Mouse (Mus musculus) heart, postnatal 0 days (tissue): ENCODE measurements around the gene Ccr10. TPM values are rescaled to one million over a fixed set of nuclear protein-coding genes. Genes with fewer than 3 reads are reported as not detected.
"Not testable (repeated sequence)": the region's sequence is repeated elsewhere in the genome, so short reads cannot be mapped to it uniquely, and the experiment has no call there.

Experiments
- ATAC-seq: fragments of 200-750 bp; cut with Nextera tagmentation; 2 replicates; pipeline ENCODE4 v1.8.0; 2017; ENCODE audit warnings: low read depth, moderate number of reproducible peaks, moderate library complexity; ENCODE audit not compliant: insufficient read depth
- DNase-seq: peaks from one replicate; pipeline ENCODE4 v3.0.0-alpha.2; 2016; ENCODE audit warnings: low spot score
- H3K27ac ChIP-seq: fragments of 300-500 bp; sonication (generic); 2 replicates; pipeline ENCODE4 v1.5.1; 2014; ENCODE audit warnings: low read depth, mild to moderate bottlenecking
- H3K27me3 ChIP-seq: fragments of 300-500 bp; sonication (generic); 2 replicates; pipeline ENCODE4 v1.6.1; 2014; ENCODE audit warnings: low read length, mixed read lengths; ENCODE audit not compliant: control insufficient read depth, insufficient read depth
- H3K36me3 ChIP-seq: fragments of 300-500 bp; sonication (generic); replicated peaks from 2 replicates; pipeline ENCODE4 v1.6.1; 2014; ENCODE audit warnings: low read length, mixed read lengths; ENCODE audit not compliant: control insufficient read depth, insufficient read depth
- H3K4me1 ChIP-seq: fragments of 300-500 bp; sonication (generic); 2 replicates; pipeline ENCODE4 v1.6.1; 2014; ENCODE audit warnings: antibody characterized with exemption; ENCODE audit not compliant: control insufficient read depth, insufficient read depth
- H3K4me2 ChIP-seq: fragments of 300-500 bp; sonication (generic); 2 replicates; pipeline ENCODE4 v1.6.1; 2014; ENCODE audit warnings: low read depth, mild to moderate bottlenecking, low read length, moderate library complexity
- H3K4me3 ChIP-seq: fragments of 300-500 bp; sonication (generic); 2 replicates; pipeline ENCODE4 v1.5.1; 2014; ENCODE audit warnings: low read depth, low read length
- H3K9ac ChIP-seq: fragments of 300-500 bp; sonication (generic); replicated peaks from 2 replicates; pipeline ENCODE4 v1.6.1; 2014; ENCODE audit warnings: low read depth, low read length, mixed read lengths
- H3K9me3 ChIP-seq: fragments of 300-500 bp; sonication (generic); replicated peaks from 2 replicates; pipeline ENCODE4 v1.6.1; 2016; ENCODE audit warnings: low read length; ENCODE audit not compliant: control insufficient read depth
- CTCF ChIP-seq: IDR thresholded peaks from 2 replicates; pipeline ENCODE4 v1.5.1; 2016; ENCODE audit warnings: antibody characterized with exemption, control low read depth, low read depth
- EP300 ChIP-seq: IDR thresholded peaks from 2 replicates; pipeline ENCODE4 v1.6.1; 2016; ENCODE audit warnings: antibody characterized with exemption, low read depth
- WGBS: fragments of 180-500 bp; shearing (Covaris S2); extraction: QIAGEN DNeasy Blood & Tissue Kit; methylation state at CpG from one replicate; pipeline ENCODE4 v1.1.7; 2014; 5-methylcytosine and 5-hydroxymethylcytosine counted together
- microRNA-seq: library from miRNA; unstranded; fragments of <30 nt; microRNA quantifications from one replicate; pipeline ENCODE4, GENCODE M21; 2016
- polyA plus RNA-seq: library from polyadenylated mRNA; unstranded; fragments of >200 nt; fragmentation: Nextera tagmentation; extraction: Ambion mirVana; gene quantifications from 2 replicates; pipeline ENCODE4 v1.2.1, GENCODE M21; 2015
- total RNA-seq: library from RNA; depleted of rRNA; stranded (reverse); fragments of >200 nt; gene quantifications from 2 replicates; pipeline ENCODE4 v1.2.3, GENCODE M21; 2014; ENCODE audit warnings: low replicate concordance; rRNA removed

Ccr10 gene
- total and polyA plus RNA-seq, 2 experiments from 2014 or later: 0.31 TPM; not detected in 1

DNA sequence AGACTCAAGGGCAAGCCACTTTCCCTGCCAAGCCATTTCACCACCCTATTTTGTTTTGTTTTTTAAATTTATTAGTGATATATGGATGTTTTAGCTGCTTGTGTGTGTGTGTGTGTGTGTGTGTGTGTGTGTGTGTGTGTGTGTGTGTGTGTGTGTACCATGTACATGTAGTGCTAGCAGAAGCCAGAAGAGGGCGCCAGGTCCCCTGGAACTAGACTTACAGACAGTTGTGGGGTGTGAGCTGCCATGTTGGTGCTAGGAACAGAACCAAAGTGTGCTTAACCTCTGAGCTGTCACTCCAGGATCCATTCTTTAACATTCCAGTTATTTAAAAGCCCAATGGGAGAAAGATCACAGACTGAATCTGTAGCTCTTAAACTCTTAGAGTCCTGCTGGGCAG, 48.2 kb downstream of the Ccr10 start:
- WGBS: 61% methylated on average over 1 of the region's 1 CpGs
- no peak overlapping the region for H3K9ac ChIP-seq
- H3K4me2 ChIP-seq: no peak overlapping the region
- ATAC-seq (no peak), DNase-seq (no peak)
- TF ChIP-seq CTCF: no peak
- TF ChIP-seq EP300: no peak
- H3K4me1 ChIP-seq: peaks cover 8% of the 10 kb centered on the region; the same call in 1 of the 2 replicates
- H3K9me3 ChIP-seq: no peaks in the 10 kb centered on the region
- H3K27ac ChIP-seq: no peak overlapping the region
- no peaks in the 10 kb centered on the region for H3K27me3 ChIP-seq
- peaks cover 36% of the 10 kb centered on the region for H3K36me3 ChIP-seq
- H3K4me3 ChIP-seq: no peak overlapping the region

DNA sequence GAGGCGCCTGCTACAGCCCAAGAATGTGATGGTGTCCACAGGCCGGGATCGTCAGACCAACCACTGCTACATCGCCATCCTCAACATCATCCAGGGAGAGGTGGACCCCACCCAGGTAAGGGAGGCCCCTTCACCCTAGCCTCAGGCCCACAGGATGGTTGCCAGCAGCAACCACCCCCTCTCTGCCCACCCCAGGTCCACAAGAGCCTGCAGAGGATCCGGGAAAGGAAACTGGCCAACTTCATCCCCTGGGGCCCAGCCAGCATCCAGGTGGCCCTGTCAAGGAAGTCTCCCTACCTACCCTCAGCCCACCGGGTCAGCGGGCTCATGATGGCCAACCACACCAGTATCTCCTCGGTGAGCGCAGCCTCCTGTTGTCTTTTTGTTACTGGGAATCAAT, 50.2 kb downstream of the Ccr10 start:
- H3K27me3 ChIP-seq, H3K9me3 ChIP-seq, ATAC-seq, DNase-seq, H3K9ac ChIP-seq, H3K4me2 ChIP-seq, H3K27ac ChIP-seq, H3K4me3 ChIP-seq, H3K4me1 ChIP-seq: not testable (repeated sequence)
- WGBS: 90% methylated on average over 7 of the region's 9 CpGs
- H3K36me3 ChIP-seq: peaks cover 36% of the 10 kb centered on the region

DNA sequence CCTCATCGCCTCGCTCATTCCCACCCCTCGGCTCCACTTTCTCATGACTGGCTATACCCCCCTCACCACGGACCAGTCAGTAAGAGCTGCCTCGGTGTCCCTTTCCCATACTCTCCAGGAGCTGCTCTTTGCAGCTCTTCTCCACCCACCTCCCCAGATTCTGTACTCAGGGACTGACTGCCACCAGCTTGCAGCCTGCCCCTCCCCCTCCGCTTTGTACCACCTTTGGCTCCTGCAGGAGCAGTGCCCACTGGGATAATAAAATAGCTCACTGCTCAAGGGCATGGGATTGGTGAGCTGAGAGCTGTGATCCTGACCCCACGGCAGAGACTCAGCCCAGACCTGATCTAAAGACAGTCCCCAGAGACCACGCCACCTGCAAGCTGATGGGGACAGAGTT, 50.7 kb downstream of the Ccr10 start:
- not testable (repeated sequence) for H3K4me1 ChIP-seq, H3K9ac ChIP-seq, ATAC-seq, H3K27ac ChIP-seq, H3K9me3 ChIP-seq, H3K4me3 ChIP-seq, H3K27me3 ChIP-seq, H3K4me2 ChIP-seq, DNase-seq
- peaks cover 36% of the 10 kb centered on the region for H3K36me3 ChIP-seq
- WGBS: 95% methylated on average over 8 of the region's 8 CpGs

Small RNAs within 50 kb of the gene (microRNA-seq; reads per million reads assigned to microRNA genes)
- gene Gm27626: not detected

Other genes starting within 250 kb of the Ccr10 start
- 105 and 128 TPM in 2 replicates for gene Stat3, start 235.9 kb downstream of the Ccr10 start, total RNA-seq
- gene Stat3, start 235.9 kb downstream of the Ccr10 start, polyA plus RNA-seq: 53.5 and 65.7 TPM in 2 replicates
- gene Cavin1, start 204.6 kb downstream of the Ccr10 start, total RNA-seq: 274 and 305 TPM in 2 replicates
- 401 and 442 TPM in 2 replicates for gene Cavin1, start 204.6 kb downstream of the Ccr10 start, polyA plus RNA-seq
- gene Atp6v0a1, start 166.0 kb downstream of the Ccr10 start, total RNA-seq: 57.0 and 57.1 TPM in 2 replicates
- gene Atp6v0a1, start 166.0 kb downstream of the Ccr10 start, polyA plus RNA-seq: 49.2 and 50.3 TPM in 2 replicates
- 15.8 and 20.2 TPM in 2 replicates for gene Naglu, start 105.4 kb downstream of the Ccr10 start, total RNA-seq
- 10.3 and 12.0 TPM in 2 replicates for gene Naglu, start 105.4 kb downstream of the Ccr10 start, polyA plus RNA-seq
- not detected in 2 replicates for gene Hsd17b1, start 97.0 kb downstream of the Ccr10 start, total RNA-seq
- gene Hsd17b1, start 97.0 kb downstream of the Ccr10 start, polyA plus RNA-seq: 0.08 TPM in 1 of 2 replicates, not detected in the other
- gene Coasy, start 92.9 kb downstream of the Ccr10 start, total RNA-seq: 44.6 and 64.1 TPM in 2 replicates
- 26.8 and 26.9 TPM in 2 replicates for gene Coasy, start 92.9 kb downstream of the Ccr10 start, polyA plus RNA-seq
- 21.8 and 46.6 TPM in 2 replicates for gene Mlx, start 88.2 kb downstream of the Ccr10 start, total RNA-seq
- gene Mlx, start 88.2 kb downstream of the Ccr10 start, polyA plus RNA-seq: 26.7 and 29.0 TPM in 2 replicates
- gene Psmc3ip, start 80.0 kb downstream of the Ccr10 start, total RNA-seq: 1.2 and 7.3 TPM in 2 replicates
- 10.3 and 12.0 TPM in 2 replicates for gene Psmc3ip, start 80.0 kb downstream of the Ccr10 start, polyA plus RNA-seq
- 44.8 and 47.6 TPM in 2 replicates for gene Retreg3, start 55.5 kb downstream of the Ccr10 start, total RNA-seq
- 11.3 and 11.7 TPM in 2 replicates for gene Retreg3, start 55.5 kb downstream of the Ccr10 start, polyA plus RNA-seq
- gene Tubg1, start 55.5 kb downstream of the Ccr10 start, total RNA-seq: 47.4 and 54.8 TPM in 2 replicates
- 38.7 and 39.4 TPM in 2 replicates for gene Tubg1, start 55.5 kb downstream of the Ccr10 start, polyA plus RNA-seq
- 0.08 TPM in 1 of 2 replicates, not detected in the other for gene Tubg2, start 19.5 kb downstream of the Ccr10 start, total RNA-seq
- 1.8 and 2.1 TPM in 2 replicates for gene Tubg2, start 19.5 kb downstream of the Ccr10 start, polyA plus RNA-seq
- 0.54 and 1.4 TPM in 2 replicates for gene Cntnap1, start 4.9 kb downstream of the Ccr10 start, total RNA-seq
- gene Cntnap1, start 4.9 kb downstream of the Ccr10 start, polyA plus RNA-seq: 0.20 and 0.21 TPM in 2 replicates
- gene Plekhh3, start 4.1 kb downstream of the Ccr10 start, total RNA-seq: 22.0 and 23.2 TPM in 2 replicates
- 9.5 and 10.6 TPM in 2 replicates for gene Plekhh3, start 4.1 kb downstream of the Ccr10 start, polyA plus RNA-seq
- 12.0 and 16.4 TPM in 2 replicates for gene Ezh1, start 51.0 kb upstream of the Ccr10 start, total RNA-seq
- gene Ezh1, start 51.0 kb upstream of the Ccr10 start, polyA plus RNA-seq: 12.1 and 13.1 TPM in 2 replicates
- gene Ramp2, start 70.6 kb upstream of the Ccr10 start, total RNA-seq: 159 and 253 TPM in 2 replicates
- 181 and 182 TPM in 2 replicates for gene Ramp2, start 70.6 kb upstream of the Ccr10 start, polyA plus RNA-seq
- 99.2 and 116 TPM in 2 replicates for gene Vps25, start 78.3 kb upstream of the Ccr10 start, total RNA-seq
- gene Vps25, start 78.3 kb upstream of the Ccr10 start, polyA plus RNA-seq: 125 and 130 TPM in 2 replicates
- 2.0 and 3.2 TPM in 2 replicates for gene Wnk4, start 85.1 kb upstream of the Ccr10 start, total RNA-seq
- 3.8 and 4.0 TPM in 2 replicates for gene Wnk4, start 85.1 kb upstream of the Ccr10 start, polyA plus RNA-seq
- not detected in 2 replicates for gene Cntd1, start 103.6 kb upstream of the Ccr10 start, total RNA-seq
- gene Cntd1, start 103.6 kb upstream of the Ccr10 start, polyA plus RNA-seq: 0.22 and 0.56 TPM in 2 replicates
- 175 and 216 TPM in 2 replicates for gene Coa3, start 103.7 kb upstream of the Ccr10 start, total RNA-seq
- 189 and 206 TPM in 2 replicates for gene Coa3, start 103.7 kb upstream of the Ccr10 start, polyA plus RNA-seq
- gene Becn1, start 126.8 kb upstream of the Ccr10 start, total RNA-seq: 73.0 and 88.2 TPM in 2 replicates
- 98.9 and 107 TPM in 2 replicates for gene Becn1, start 126.8 kb upstream of the Ccr10 start, polyA plus RNA-seq
- gene Psme3, start 140.8 kb upstream of the Ccr10 start, total RNA-seq: 44.7 and 52.2 TPM in 2 replicates
- 47.8 and 52.0 TPM in 2 replicates for gene Psme3, start 140.8 kb upstream of the Ccr10 start, polyA plus RNA-seq
- 1.8 and 2.0 TPM in 2 replicates for gene Aoc2, start 149.6 kb upstream of the Ccr10 start, total RNA-seq
- gene Aoc2, start 149.6 kb upstream of the Ccr10 start, polyA plus RNA-seq: 0.16 and 0.30 TPM in 2 replicates
- gene Aoc3, start 155.2 kb upstream of the Ccr10 start, total RNA-seq: 14.4 and 23.9 TPM in 2 replicates
- gene Aoc3, start 155.2 kb upstream of the Ccr10 start, polyA plus RNA-seq: 2.5 and 2.8 TPM in 2 replicates
- 0.50 TPM in 1 of 2 replicates, not detected in the other for gene G6pc, start 192.1 kb upstream of the Ccr10 start, total RNA-seq
- 0.05 TPM in 1 of 2 replicates, not detected in the other for gene G6pc, start 192.1 kb upstream of the Ccr10 start, polyA plus RNA-seq
- gene Aarsd1, start 242.2 kb upstream of the Ccr10 start, total RNA-seq: 16.8 and 37.5 TPM in 2 replicates
- 31.9 and 32.5 TPM in 2 replicates for gene Aarsd1, start 242.2 kb upstream of the Ccr10 start, polyA plus RNA-seq
- gene Gm27029, start 249.4 kb upstream of the Ccr10 start, total RNA-seq: 3.7 TPM in 1 of 2 replicates, not detected in the other
- gene Gm27029, start 249.4 kb upstream of the Ccr10 start, polyA plus RNA-seq: 7.3 and 8.2 TPM in 2 replicates
- gene Rundc1, start 249.6 kb upstream of the Ccr10 start, total RNA-seq: 5.8 and 7.5 TPM in 2 replicates
- 10.3 and 11.7 TPM in 2 replicates for gene Rundc1, start 249.6 kb upstream of the Ccr10 start, polyA plus RNA-seq
- 32.8 and 40.7 TPM in 2 replicates for gene Ptges3l, start 249.9 kb upstream of the Ccr10 start, total RNA-seq
- gene Ptges3l, start 249.9 kb upstream of the Ccr10 start, polyA plus RNA-seq: 86.9 and 93.5 TPM in 2 replicates